Mouse (Mus musculus) stomach, embryonic 16.5 days (tissue): ENCODE results near the gene Nme2. TPM values are rescaled to one million over a fixed set of nuclear protein-coding genes. Genes with fewer than 3 reads are reported as not detected.
A peak's percentile ranks its signal among the peaks of the same experiment; 100 is the strongest.

Experiments
- ATAC-seq: fragments of 200-750 bp; cut with Nextera tagmentation; 2 replicates; pipeline ENCODE4 v1.8.0; 2017; ENCODE audit warnings: moderate number of reproducible peaks, moderate TSS enrichment; ENCODE audit not compliant: insufficient read depth, low FRiP score
- H3K27ac ChIP-seq: fragments of 300-500 bp; sonication (generic); 2 replicates; pipeline ENCODE4 v1.5.1; 2014; ENCODE audit warnings: low read length
- H3K27me3 ChIP-seq: fragments of 300-500 bp; sonication (generic); 2 replicates; pipeline ENCODE4 v1.6.1; 2014; ENCODE audit warnings: low read length, control low read depth, mixed read lengths; ENCODE audit not compliant: control insufficient read depth, insufficient read depth
- H3K36me3 ChIP-seq: fragments of 300-500 bp; sonication (generic); 2 replicates; pipeline ENCODE4 v1.6.1; 2014; ENCODE audit warnings: low read length; ENCODE audit not compliant: control insufficient read depth, insufficient read depth
- H3K4me1 ChIP-seq: fragments of 300-500 bp; sonication (generic); 2 replicates; pipeline ENCODE4 v1.6.1; 2014; ENCODE audit warnings: low read length, control low read depth, mixed read lengths; ENCODE audit not compliant: control insufficient read depth, insufficient read depth
- H3K4me2 ChIP-seq: fragments of 300-500 bp; sonication (generic); 2 replicates; pipeline ENCODE4 v1.6.1; 2014; ENCODE audit warnings: low read depth, low read length, mixed read lengths
- H3K4me3 ChIP-seq: fragments of 300-500 bp; sonication (generic); replicated peaks from 2 replicates; pipeline ENCODE4 v1.5.1; 2014; ENCODE audit warnings: mild to moderate bottlenecking, low read length
- H3K9ac ChIP-seq: fragments of 300-500 bp; sonication (generic); 2 replicates; pipeline ENCODE4 v1.6.1; 2014; ENCODE audit warnings: low read length
- H3K9me3 ChIP-seq: fragments of 300-500 bp; sonication (generic); replicated peaks from 2 replicates; pipeline ENCODE4 v1.6.1; 2016; ENCODE audit warnings: low read length, control low read depth; ENCODE audit not compliant: control insufficient read depth
- WGBS: fragments of 180-500 bp; shearing (Covaris S2); extraction: QIAGEN DNeasy Blood & Tissue Kit; methylation state at CpG from one replicate; pipeline ENCODE4 v1.1.7; 2014; 5-methylcytosine and 5-hydroxymethylcytosine counted together
- polyA plus RNA-seq: library from polyadenylated mRNA; unstranded; fragments of >200 nt; fragmentation: Nextera tagmentation; extraction: Ambion mirVana; gene quantifications from 2 replicates; pipeline ENCODE4 v1.2.1, GENCODE M21; 2015

Gene Nme2
- polyA plus RNA-seq, result 287 and 314 TPM in 2 replicates

DNA sequence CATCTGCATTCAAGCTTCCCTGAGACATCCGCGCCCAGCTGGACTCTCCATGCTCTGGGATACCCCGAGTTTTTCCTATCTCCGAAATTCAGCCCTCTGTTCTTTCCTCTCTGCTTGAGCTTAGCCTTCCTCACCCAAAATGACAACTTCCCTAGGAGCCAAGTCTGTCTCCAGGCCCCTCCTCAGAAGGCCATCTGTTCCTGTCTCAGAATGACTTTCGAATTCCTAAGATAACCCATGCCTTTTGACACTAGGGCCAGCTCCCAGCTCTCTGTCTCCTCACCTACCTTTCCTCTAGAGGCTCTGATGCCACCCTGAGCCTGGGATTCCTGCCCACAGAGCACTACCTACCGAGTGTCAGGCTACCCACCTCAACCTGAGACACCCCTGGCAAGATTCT lies at the start of gene Nme2:
Gene Nme2, minus strand, starts transcription at position 101 of the 400 bp plus-strand sequence.
- peak within 1 kb of the TSS; percentile 82 for H3K9ac ChIP-seq
- H3K36me3 ChIP-seq, result peaks cover 8% of the 10 kb centered on the region; the same call in 1 of the 2 replicates
- H3K4me2 ChIP-seq, result peak within 1 kb of the TSS; percentile 87
- 5% methylated on average over 6 of the region's 6 CpGs for WGBS
- H3K27ac ChIP-seq, result peak within 1 kb of the TSS; percentile 97
- H3K4me1 ChIP-seq, result peaks cover 13% of the 10 kb centered on the region
- H3K27me3 ChIP-seq, result no peaks in the 10 kb centered on the region
- H3K9me3 ChIP-seq, result no peaks in the 10 kb centered on the region
- ATAC-seq, result 0 out of 2 replicates have a peak, but pooled peaks have one; percentile 5
- H3K4me3 ChIP-seq, result peak within 1 kb of the TSS; percentile 76

DNA sequence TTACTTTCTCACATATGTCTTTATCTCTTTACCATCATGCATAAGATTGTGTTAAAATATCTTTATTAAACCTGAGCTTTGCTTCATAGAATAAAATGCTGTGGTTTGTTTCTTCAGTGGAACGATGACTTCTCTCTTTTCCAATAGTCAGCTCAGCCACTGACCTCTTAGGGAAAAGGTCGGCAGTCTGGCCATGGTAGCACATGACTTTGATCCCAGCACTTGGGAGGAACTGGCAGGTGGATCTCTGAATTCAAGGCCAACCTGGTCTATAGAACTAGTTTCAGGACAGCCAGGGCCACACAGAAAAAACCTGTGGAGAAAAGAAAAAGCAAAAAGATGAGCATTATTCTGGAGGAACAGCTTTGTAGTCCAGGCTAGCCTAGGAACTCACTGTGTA lies 47.3 kb upstream of the Nme2 start:
- H3K36me3 ChIP-seq, result no peaks in the 10 kb centered on the region
- no peak overlapping the region for H3K4me2 ChIP-seq
- H3K9me3 ChIP-seq, result no peaks in the 10 kb centered on the region
- 91% methylated on average over 2 of the region's 2 CpGs for WGBS
- no peak overlapping the region for H3K4me3 ChIP-seq
- no peak overlapping the region for H3K9ac ChIP-seq
- H3K27me3 ChIP-seq, result no peaks in the 10 kb centered on the region
- no peak for ATAC-seq
- no peak overlapping the region for H3K27ac ChIP-seq
- H3K4me1 ChIP-seq, result peaks cover 4% of the 10 kb centered on the region

DNA sequence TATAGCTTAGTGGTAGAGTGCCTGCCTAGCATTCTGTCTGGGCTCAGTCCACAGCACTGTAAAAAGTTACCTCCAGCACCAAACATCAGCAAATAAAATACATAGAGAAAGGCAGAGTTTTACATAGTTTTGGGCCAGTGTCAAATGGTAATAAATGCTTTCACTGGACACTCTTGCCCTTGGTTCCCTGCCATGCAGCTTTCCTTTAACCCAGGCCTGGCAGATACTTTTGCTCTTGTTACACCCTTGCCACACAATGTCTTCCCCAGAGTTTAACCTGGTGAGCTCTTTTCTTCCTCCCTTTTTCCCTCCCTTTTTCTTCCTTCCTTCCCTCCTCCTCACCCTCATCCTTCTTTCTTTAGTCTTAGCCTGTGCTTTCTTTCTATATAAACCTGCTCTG lies 43.2 kb upstream of the Nme2 start:
- Histone ChIP-seq H3K9me3 (no peaks in the 10 kb centered on the region), H3K9ac (no peak overlapping the region), H3K4me3 (no peak overlapping the region), H3K4me1 (peaks cover 17% of the 10 kb centered on the region), H3K27ac (no peak overlapping the region), H3K36me3 (no peaks in the 10 kb centered on the region), H3K4me2 (no peak overlapping the region), H3K27me3 (no peaks in the 10 kb centered on the region)
- no peak for ATAC-seq

DNA sequence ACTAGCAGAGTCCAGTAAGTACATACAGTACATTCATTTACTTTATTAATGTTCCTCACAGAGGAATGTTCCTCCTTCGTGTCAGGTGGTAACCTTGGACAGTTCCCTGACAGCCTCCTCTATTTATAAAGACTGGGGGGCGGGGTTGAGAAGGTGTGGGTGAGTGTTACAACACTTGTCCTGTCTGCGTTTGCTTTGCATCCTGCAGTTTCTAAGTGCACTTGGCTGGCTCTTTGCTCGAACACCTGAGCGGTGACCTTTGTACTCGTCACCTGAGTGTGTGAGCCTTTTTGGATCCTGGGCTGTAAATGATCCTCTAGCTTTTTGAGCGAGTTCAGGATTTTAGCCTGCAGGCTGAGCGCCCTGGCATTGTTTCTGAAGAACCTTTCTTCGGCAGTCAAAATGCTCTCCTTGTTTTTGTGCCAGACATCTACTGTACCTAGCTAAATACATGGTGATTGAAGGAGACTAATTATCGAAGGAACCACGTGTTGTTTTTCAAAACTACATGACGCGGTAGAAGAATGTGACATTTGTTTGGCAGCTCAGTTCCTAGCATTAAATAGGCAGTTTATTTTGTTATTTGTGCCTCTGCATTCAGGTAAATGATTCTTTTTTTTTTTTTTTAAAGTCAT lies 41.2 kb upstream of the Nme2 start:
- Histone ChIP-seq H3K4me3 (peak overlapping the region; percentile 95), H3K4me2 (peak overlapping the region; percentile 79), H3K9me3 (no peaks in the 10 kb centered on the region), H3K27me3 (no peaks in the 10 kb centered on the region), H3K9ac (peak overlapping the region; percentile 98), H3K4me1 (peaks cover 17% of the 10 kb centered on the region), H3K36me3 (no peaks in the 10 kb centered on the region), H3K27ac (0 out of 2 replicates have a peak overlapping the region, but pooled peaks have one; percentile 33)
- no peak for ATAC-seq
- 26% methylated on average over 13 of the region's 13 CpGs for WGBS

DNA sequence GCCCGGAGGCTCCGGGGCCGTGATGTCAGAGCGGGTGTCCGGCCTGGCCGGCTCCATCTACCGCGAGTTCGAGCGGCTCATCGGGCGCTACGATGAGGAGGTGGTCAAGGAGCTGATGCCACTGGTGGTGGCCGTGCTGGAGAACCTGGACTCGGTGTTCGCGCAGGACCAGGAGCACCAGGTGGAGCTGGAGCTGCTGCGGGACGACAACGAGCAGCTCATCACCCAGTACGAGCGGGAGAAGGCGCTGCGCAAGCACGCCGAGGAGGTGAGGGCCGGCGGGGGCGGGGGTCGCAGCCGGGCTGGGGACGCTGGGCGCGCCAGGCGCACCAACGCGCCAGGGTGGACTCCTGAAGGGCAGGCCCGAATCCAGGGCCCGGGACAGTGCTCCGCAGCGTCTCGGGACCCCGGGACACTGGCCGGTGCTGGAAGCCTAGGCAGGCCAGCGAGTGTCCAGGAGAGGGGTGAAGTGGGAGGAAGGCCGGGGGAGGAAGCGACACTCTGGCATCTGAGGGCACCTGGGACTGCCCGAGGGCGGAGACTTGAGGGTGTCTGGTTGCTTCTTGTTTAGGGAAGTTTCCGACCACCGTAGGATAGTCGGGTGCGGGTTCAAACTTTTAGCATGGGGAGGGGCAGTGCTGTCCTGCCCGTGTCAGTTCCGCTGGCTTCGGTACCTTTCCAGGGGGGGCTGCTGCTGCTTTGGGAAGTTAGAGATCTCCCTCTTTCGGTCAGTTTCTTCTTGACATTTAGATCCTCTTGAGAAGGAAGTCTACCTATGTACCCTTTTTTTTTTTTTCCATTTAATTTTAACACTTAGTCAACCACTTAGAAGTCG lies 40.5 kb upstream of the Nme2 start:
- peak; percentile 8; the same call in 1 of the 2 replicates for ATAC-seq
- H3K9me3 ChIP-seq, result no peaks in the 10 kb centered on the region
- no peaks in the 10 kb centered on the region for H3K36me3 ChIP-seq
- WGBS, result under 1% methylated on average over 56 of the region's 58 CpGs
- H3K4me3 ChIP-seq, result peak overlapping the region; percentile 95
- peak overlapping the region; percentile 98 for H3K9ac ChIP-seq
- peaks cover 17% of the 10 kb centered on the region for H3K4me1 ChIP-seq
- peak overlapping the region; percentile 79 for H3K4me2 ChIP-seq
- peak overlapping the region; percentile 98 for H3K27ac ChIP-seq
- no peaks in the 10 kb centered on the region for H3K27me3 ChIP-seq

DNA sequence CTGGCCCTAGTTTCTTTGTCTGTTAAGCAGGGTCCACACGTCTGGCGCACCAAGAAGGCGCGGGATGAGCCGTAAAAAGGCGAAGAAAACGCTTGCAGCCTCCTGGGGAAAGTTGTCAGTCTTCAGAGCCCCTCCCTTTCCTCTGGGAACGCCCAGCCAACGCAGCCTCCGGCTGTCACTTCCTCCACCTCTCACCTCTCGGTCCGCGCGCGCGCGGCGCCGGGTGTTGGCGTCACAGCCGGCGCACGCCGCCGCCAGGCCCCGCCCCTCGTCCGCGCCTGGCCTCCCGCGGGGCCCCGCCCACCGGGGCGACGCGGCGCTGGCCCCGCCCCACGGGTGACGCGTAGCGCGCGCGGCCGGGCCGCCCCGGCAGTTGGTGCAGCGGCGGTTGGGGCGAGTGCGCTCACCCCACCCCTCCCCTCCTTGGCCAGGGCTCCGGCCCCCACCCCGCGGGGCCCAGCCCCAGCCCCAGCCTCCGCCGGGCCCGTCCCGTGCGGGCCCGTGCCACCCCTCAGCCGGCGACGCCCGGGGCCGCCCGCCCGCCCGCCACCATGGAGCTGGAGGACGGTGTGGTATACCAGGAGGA lies 39.8 kb upstream of the Nme2 start, which contains the start of gene Spag9:
Gene Spag9, plus strand, starts transcription at position 372 of the 586 bp plus-strand sequence.
- peaks cover 17% of the 10 kb centered on the region for H3K4me1 ChIP-seq
- under 1% methylated on average over 55 of the region's 70 CpGs for WGBS
- peak; percentile 93 for ATAC-seq

DNA sequence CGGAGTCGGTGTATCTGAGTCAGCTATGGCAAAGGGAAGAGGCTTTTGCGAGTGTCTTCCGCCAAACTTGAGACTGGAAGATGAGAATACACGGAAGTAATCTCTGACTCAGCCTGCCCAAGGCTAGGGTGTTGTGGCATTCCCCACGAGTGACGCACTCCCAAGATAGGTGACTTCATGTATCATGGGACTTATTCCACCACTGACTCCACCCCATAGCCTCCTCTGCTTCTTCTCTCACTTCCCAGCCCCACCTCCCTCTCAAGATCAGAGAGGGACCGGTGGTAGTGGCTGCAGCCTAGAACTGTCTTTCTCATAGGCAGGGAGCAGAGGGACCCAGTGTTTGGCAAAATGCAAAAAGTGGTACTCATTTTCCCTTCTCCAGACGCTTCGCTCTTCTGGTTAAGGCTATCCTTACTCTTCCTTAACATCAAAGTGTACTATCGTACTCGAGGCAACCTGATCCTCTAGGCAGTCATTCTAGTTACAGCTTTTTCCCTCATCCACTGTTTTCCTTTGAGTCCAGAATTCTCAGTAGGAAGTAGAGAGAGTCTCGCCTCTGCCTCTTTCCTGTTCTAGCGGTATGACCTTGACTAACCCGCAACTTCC lies 39.2 kb upstream of the Nme2 start:
- WGBS, result 3% methylated on average over 15 of the region's 15 CpGs
- no peaks in the 10 kb centered on the region for H3K36me3 ChIP-seq
- H3K27me3 ChIP-seq, result no peaks in the 10 kb centered on the region
- no peaks in the 10 kb centered on the region for H3K9me3 ChIP-seq
- H3K4me2 ChIP-seq, result peak overlapping the region; percentile 76
- peaks cover 17% of the 10 kb centered on the region for H3K4me1 ChIP-seq
- peak overlapping the region; percentile 98 for H3K9ac ChIP-seq
- H3K4me3 ChIP-seq, result peak overlapping the region; percentile 95
- peak overlapping the region; percentile 100 for H3K27ac ChIP-seq
- peak; percentile 76 for ATAC-seq

More for the DNA sequence above, 39.8 kb upstream of the Nme2 start, which contains the start of gene Spag9:
- peak within 1 kb of the TSS; percentile 95 for H3K4me3 ChIP-seq
- no peaks in the 10 kb centered on the region for H3K36me3 ChIP-seq
- H3K27ac ChIP-seq, result peak within 1 kb of the TSS; percentile 100
- peak within 1 kb of the TSS; percentile 98 for H3K9ac ChIP-seq
- peak within 1 kb of the TSS; percentile 79 for H3K4me2 ChIP-seq
- H3K27me3 ChIP-seq, result no peaks in the 10 kb centered on the region
- no peaks in the 10 kb centered on the region for H3K9me3 ChIP-seq

DNA sequence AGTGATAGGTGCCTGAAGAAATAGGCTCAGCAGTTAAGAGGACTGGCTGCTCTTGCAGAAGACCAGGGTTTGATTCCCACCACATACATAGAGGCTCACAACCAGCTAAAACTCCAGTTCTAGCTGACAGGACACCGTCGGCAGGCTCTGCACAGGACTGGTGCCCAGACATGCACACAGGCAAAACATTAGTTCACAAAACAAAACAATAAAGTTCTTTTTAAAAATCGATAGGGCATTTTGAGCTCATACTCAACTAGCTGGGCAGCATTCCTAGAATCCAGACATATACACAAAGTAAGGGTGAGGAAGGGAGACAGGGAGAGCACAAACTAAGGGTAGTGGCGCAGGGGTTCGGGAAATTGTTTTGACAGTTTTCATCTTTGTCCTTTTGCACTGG lies 38.5 kb upstream of the Nme2 start:
- Histone ChIP-seq H3K4me1 (peaks cover 17% of the 10 kb centered on the region), H3K4me2 (peak overlapping the region; percentile 76), H3K36me3 (no peaks in the 10 kb centered on the region), H3K27ac (peak overlapping the region; percentile 100), H3K4me3 (peak overlapping the region; percentile 95), H3K9ac (peak overlapping the region; percentile 98), H3K27me3 (no peaks in the 10 kb centered on the region), H3K9me3 (no peaks in the 10 kb centered on the region)
- ATAC-seq, result no peak
- WGBS, result 45% methylated on average over 5 of the region's 5 CpGs
